Mouse (Mus musculus) left cerebral cortex, adult 18-20 months (tissue): ENCODE measurements around the gene Krtap5-2. TPM values are rescaled to one million over a fixed set of nuclear protein-coding genes. Genes with fewer than 3 reads are reported as not detected.
A peak's percentile ranks its signal among the peaks of the same experiment; 100 is the strongest.
"Not testable (repeated sequence)": the region's sequence is repeated elsewhere in the genome, so short reads cannot be mapped to it uniquely, and the experiment has no call there.

Experiments used
- DNase-seq, 2 experiments: peaks; one replicate each; pipeline ENCODE4 v3.0.0; 2021 to 2022; ENCODE audit warnings: low spot score in 2 of 2, mixed read lengths in 1 of 2
- total RNA-seq, 2 experiments: library from RNA; stranded (reverse); gene quantifications; 2 replicates each; pipeline ENCODE4 v1.2.3; 2021

The Krtap5-2 gene
- total RNA-seq, 2 experiments from 2014 or later, result not detected

GRCm38 (mm10) chr7:142140696-142141095 is 35.1 kb downstream of the Krtap5-2 start:
- DNase-seq, result no peak

GRCm38 (mm10) chr7:142135934-142136333 is 39.9 kb downstream of the Krtap5-2 start, which contains the start of gene Gm39115:
Gm39115 (minus strand) TSS chr7:142136034.
- DNase-seq, result not testable (repeated sequence)

GRCm38 (mm10) chr7:142134206-142134995 is 41.4 kb downstream of the Krtap5-2 start:
- DNase-seq, result peak; percentile 9 to 23

GRCm38 (mm10) chr7:142128843-142129242 is 47.0 kb downstream of the Krtap5-2 start:
- DNase-seq, result no peak

Other genes with a start within 250 kb of the Krtap5-2 start
- gene Brsk2, start 226.3 kb downstream of the Krtap5-2 start, total RNA-seq, result 100 to 1,000 TPM; 208 to 219 TPM
- 10 to 100 TPM; 37.7 to 39.1 TPM for gene Mob2, start 114.9 kb downstream of the Krtap5-2 start, total RNA-seq
- gene Dusp8, start 80.2 kb downstream of the Krtap5-2 start, total RNA-seq, result 100 to 1,000 TPM; 150 to 154 TPM
- not detected for gene Gm45618, start 55.3 kb downstream of the Krtap5-2 start, total RNA-seq
- gene Gm39115, start 40.0 kb downstream of the Krtap5-2 start, total RNA-seq, result not detected
- gene Gm45337, start 31.4 kb downstream of the Krtap5-2 start, total RNA-seq, result not detected
- not detected for gene Gm29735, start 18.9 kb downstream of the Krtap5-2 start, total RNA-seq
- gene Gm4553, start 10.3 kb downstream of the Krtap5-2 start, total RNA-seq, result not detected
- not detected for gene Gm10153, start 14.4 kb upstream of the Krtap5-2 start, total RNA-seq
- not detected for gene Krtap5-3, start 25.4 kb upstream of the Krtap5-2 start, total RNA-seq
- gene Gm7579, start 35.9 kb upstream of the Krtap5-2 start, total RNA-seq, result not detected
- gene Krtap5-5, start 54.0 kb upstream of the Krtap5-2 start, total RNA-seq, result not detected
- gene Gm40460, start 65.1 kb upstream of the Krtap5-2 start, total RNA-seq, result not detected
- gene Gm2431, start 82.3 kb upstream of the Krtap5-2 start, total RNA-seq, result not detected
- gene Gm4559, start 98.4 kb upstream of the Krtap5-2 start, total RNA-seq, result not detected
- gene Krtap5-1, start 121.1 kb upstream of the Krtap5-2 start, total RNA-seq, result not detected
- gene Krtap5-4, start 127.5 kb upstream of the Krtap5-2 start, total RNA-seq, result not detected
- 10 to 100 TPM; 35.2 to 38.2 TPM for gene Ifitm10, start 197.7 kb upstream of the Krtap5-2 start, total RNA-seq
- 1 to 10 TPM in 1 of 2 experiments, not detected in 1; 6.0 TPM for gene Gm49369, start 206.7 kb upstream of the Krtap5-2 start, total RNA-seq
- 100 to 1,000 TPM; 307 to 342 TPM for gene Ctsd, start 212.0 kb upstream of the Krtap5-2 start, total RNA-seq